Mouse (Mus musculus) CH12.LX (cell line): ENCODE data around the gene Vps29.

Source experiments
- BHLHE40 ChIP-seq: IDR thresholded peaks from 2 replicates; pipeline ENCODE4 v1.6.1; 2011; ENCODE audit warnings: mild to moderate bottlenecking, low read depth, low read length, improper control_type of control experiment
- CTCF ChIP-seq, 2 experiments: IDR thresholded peaks in 1 of 2; conservative IDR thresholded peaks in 1 of 2; 2 replicates each; pipeline ENCODE4 v1.5.1; 2011 to 2012; ENCODE audit warnings: low read depth in 2 of 2, low read length in 2 of 2, improper control_type of control experiment in 1 of 2, inconsistent platforms in 1 of 2, mild to moderate bottlenecking in 1 of 2, moderate library complexity in 1 of 2
- KAT2A ChIP-seq: IDR thresholded peaks from 2 replicates; pipeline ENCODE4 v1.6.1; 2012; ENCODE audit warnings: low read length, improper control_type of control experiment, inconsistent platforms; ENCODE audit not compliant: insufficient replicate concordance
- MAFK ChIP-seq: IDR thresholded peaks from 2 replicates; pipeline ENCODE4 v1.6.1; 2011; ENCODE audit warnings: low read length, improper control_type of control experiment; ENCODE audit not compliant: insufficient replicate concordance
- MAX ChIP-seq: IDR thresholded peaks from 2 replicates; pipeline ENCODE4 v1.6.1; 2011; ENCODE audit warnings: low read length, improper control_type of control experiment
- POLR2A ChIP-seq: IDR thresholded peaks from 2 replicates; pipeline ENCODE4 v1.6.1; 2011; ENCODE audit warnings: low read depth, mild to moderate bottlenecking, improper control_type of control experiment, low read length
- POLR2AphosphoS2 ChIP-seq: IDR thresholded peaks from 2 replicates; pipeline ENCODE4 v1.6.1; 2011; ENCODE audit warnings: low read depth, low read length, improper control_type of control experiment
- TBP ChIP-seq: conservative IDR thresholded peaks from 2 replicates; pipeline ENCODE4 v1.6.1; 2011; ENCODE audit warnings: low read depth, low read length, improper control_type of control experiment
- USF1 ChIP-seq: IDR thresholded peaks from 2 replicates; pipeline ENCODE4 v1.6.1; 2014; ENCODE audit warnings: low read depth, mild to moderate bottlenecking, inconsistent platforms, low read length, improper control_type of control experiment
- ZC3H11A ChIP-seq: IDR thresholded peaks from 2 replicates; pipeline ENCODE4 v1.6.1; 2012; ENCODE audit warnings: low read depth, mild to moderate bottlenecking, inconsistent platforms, low read length, improper control_type of control experiment
- ZMIZ1 ChIP-seq: IDR thresholded peaks from 2 replicates; pipeline ENCODE4 v1.6.1; 2012; ENCODE audit warnings: low read depth, mild to moderate bottlenecking, inconsistent platforms, low read length, improper control_type of control experiment
- ZNF384 ChIP-seq: IDR thresholded peaks from 2 replicates; pipeline ENCODE4 v1.6.1; 2012; ENCODE audit warnings: low read depth, low read length, improper control_type of control experiment, inconsistent platforms

- TF ChIP-seq BHLHE40 = no peak
- TF ChIP-seq KAT2A = no peak
- no peak for TF ChIP-seq MAX
- TF ChIP-seq POLR2A = no peak
- TF ChIP-seq ZC3H11A = no peak
- no peak for TF ChIP-seq USF1
- no peak for TF ChIP-seq ZNF384
- no peak for TF ChIP-seq POLR2AphosphoS2
- TF ChIP-seq TBP = no peak
- TF ChIP-seq MAFK = no peak
- TF ChIP-seq ZMIZ1 = no peak
- TF ChIP-seq CTCF (conservative IDR thresholded peaks at IDR 0.05 in 1 of 2, IDR thresholded peaks at IDR 0.05 in 1 of 2; ENCODE audit: low read depth in 2 of 2, low read length in 2 of 2) = no peak
Observed at GRCm38 (mm10) chr5:122390671-122391070, 36.5 kb downstream of the Vps29 start.
